Mouse (Mus musculus): ENCODE data around the gene Bfar. TPM values are rescaled to one million over a fixed set of nuclear protein-coding genes. Genes with fewer than 3 reads are reported as not detected.
"Not testable (repeated sequence)": the region's sequence is repeated elsewhere in the genome, so short reads cannot be mapped to it uniquely, and the experiment has no call there.

The Bfar gene
- total RNA-seq, 2 experiments from 2014 or later, result 28.2 to 34.2 TPM

DNA sequence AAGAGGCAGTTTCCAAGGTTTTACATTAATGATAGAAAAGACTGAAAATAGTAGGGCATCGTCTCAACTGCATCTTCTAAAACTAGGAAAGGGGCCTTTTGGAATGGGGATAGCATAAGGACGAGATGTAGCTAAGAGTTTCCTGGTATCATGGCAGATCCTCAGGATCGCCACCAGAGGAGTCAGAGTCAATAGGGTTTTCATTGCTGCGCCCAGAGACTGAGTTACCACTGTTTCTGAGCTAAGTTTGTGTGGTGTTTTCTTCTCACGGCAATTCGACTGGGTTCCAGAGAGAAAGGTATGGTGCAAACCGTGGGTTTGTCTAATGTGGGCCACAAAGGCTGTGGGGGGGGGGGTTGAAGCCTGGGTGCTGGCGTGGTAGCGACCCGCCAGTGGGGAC is 33.0 kb downstream of the Bfar start:
- DNase-seq, result no peak
- intact Hi-C loops (cut with DNase I; ENCODE audit: low total_unique reads), result no loop called here

DNA sequence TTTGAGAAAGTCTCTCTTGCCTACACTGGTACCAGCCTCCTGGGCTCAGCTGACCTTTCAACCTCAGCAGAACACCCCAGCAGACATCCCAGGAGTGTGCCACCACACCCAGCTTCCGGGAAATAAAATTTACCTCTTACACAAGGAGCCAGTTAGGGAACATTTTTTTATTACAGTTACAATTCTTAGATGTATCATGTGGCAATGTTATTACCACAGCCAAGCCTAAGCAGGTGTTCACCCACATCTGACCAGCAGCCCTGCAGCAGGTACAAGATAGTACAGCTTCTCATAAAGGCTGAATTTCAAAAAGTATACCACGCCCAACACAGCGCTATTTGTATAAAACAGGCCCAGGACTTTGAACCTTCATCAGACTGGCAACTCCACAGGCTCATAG is 43.3 kb downstream of the Bfar start:
- DNase-seq, result no peak
- intact Hi-C loops (cut with DNase I; ENCODE audit: low total_unique reads), result no loop called here

DNA sequence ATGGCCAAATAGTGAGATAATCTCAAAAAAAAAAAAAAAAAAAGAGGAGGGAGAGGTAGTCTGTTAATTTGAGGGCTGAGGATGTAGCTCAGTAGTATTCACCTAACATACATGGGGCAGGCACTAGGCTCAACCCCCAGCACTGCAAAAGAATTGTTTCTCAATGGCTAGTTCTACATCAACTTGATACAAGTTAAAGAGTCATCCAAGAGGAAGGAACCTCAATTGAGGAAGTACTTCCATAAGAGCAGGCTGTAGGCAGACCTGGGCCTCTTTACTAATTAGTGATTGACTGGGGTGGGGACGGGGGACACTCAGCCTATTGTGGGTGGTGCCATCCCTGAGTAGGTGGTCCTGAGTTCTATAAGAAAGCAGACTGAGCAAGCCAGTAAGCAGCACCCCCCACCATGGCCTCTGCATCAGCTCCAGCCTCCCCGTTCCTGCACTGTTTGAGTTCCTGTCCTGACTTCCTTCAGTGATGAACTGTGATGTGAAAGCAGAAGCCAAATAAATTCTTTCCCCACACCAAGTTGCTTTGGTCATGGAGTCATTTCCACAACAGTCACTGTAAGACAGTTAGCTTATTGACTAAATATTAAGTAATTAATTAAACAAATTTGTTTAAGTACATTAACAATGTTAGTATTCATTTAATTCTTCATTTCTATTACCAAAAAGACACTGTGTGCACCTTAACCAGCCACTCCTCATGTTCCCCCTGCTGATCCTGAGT is 45.3 kb downstream of the Bfar start:
- intact Hi-C loops (cut with DNase I; ENCODE audit: low total_unique reads), result no loop called here
- no peak for DNase-seq

DNA sequence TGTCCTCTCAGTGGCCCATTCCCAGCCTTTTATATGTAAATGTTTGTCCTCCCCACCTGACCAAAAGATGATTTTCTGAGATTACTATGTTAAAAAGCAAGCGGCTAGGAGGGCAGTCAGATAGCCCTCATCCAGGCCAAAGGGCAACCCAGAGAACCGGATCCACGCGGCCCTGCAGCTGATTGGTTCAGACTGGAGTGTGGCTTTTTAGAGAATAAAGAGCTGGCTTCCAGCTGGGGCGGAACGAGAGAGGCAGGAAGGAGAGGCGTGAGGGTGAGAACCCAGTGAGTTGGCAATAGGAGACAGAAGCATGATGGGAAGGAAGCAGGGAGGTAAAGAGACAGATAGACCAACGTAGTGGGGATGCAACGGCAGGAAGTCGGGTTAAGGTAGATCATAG is 51.3 kb downstream of the Bfar start:
- no peak for DNase-seq
- intact Hi-C loops (cut with DNase I; ENCODE audit: low total_unique reads), result no loop called here

DNA sequence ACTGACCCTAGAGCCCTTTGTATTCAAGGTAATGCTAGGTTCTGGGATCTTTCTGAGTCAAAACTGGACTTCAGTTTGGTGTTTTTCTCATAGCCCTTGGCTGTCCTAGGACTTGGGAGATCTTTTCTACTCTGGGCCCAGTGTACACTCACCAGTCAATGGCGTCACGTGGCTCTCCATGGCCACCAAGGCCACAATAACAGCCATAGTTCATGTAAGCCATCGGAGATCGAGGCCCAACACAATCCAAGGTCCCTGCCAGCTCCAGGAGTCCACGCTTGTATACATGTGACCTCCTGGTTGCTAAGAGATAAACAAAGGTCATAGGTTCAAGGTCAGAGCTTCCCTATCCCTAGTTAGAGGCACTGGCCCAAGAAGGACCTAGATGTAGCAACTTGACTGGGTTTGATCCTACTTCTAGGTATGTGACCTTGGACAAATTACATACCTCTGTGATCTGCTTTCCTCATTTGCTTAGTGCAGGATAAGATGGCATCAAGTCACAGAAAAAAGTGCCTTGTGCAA is 56.2 kb downstream of the Bfar start:
- DNase-seq, result no peak
- intact Hi-C loops (cut with DNase I; ENCODE audit: low total_unique reads), result no loop called here

DNA sequence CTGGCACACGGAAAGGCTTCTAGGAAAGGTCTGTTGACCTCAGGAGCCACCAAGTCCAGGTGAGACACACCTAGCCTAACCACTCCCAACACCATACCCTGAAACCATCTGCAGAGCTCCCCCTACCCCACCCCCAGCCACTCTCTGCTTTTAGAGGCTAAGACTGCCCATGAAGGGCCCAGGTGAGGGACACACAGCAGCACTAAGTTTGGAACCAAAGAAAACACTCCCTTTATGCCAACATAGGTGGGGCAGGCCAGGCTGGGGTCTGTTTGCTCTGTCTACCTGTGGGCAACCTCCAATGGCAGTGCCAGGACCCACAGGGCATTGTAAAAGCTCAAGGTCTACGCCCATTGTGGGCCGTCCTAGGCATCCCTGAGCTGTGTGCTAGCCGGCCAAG is 57.8 kb downstream of the Bfar start:
- DNase-seq, result no peak
- intact Hi-C loops (cut with DNase I; ENCODE audit: low total_unique reads), result no loop called here

DNA sequence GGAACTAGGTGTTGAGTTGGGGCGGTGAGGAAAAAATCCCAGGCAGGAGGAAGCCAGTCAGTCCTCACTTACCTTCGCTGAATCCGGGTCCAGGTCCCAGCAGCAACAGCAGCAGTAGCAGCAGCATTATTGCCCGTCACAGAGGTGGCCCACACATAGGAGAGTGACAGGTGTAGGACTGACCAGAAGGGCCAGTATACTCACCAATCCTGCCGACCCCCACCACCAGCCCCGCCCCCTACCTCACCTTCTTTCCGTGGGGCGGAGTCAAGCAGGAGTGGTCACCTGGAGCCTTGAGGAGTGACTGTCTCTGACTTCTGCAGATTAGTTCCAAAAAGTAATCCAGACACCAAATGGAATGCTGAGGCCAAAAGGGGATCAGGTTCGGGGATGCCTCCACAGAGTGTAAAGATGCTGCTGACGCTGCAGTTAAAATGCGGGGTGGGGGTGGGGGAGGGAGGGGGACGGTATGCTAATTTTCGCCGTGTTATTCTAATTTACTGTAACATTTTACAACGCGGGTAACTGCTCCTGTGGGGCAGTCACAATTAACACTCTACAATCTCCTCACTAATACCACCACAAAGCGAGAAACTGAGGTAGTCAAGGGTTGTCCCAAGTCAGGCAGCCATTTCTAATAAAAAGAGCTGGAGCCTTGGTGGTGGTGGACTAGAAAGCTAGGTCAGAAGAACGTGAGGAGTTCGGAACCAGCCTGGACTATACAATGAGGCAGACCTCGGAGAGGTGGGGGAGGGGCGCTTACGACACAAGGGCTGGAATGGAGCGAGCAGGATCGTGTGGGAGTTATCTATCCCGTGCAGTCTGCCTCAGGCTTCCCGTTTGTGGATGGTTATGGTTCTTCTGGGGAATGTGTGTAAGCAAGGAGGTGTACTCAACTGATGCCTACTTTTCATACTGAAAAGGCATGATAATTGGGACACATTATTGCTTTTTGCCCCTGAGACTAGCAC is 58.9 kb downstream of the Bfar start, which contains the start of gene Pla2g10:
Gene Pla2g10 (minus strand): TSS at position 699 of the 971 bp plus-strand sequence.
- no peak for DNase-seq
- intact Hi-C loops (cut with DNase I; ENCODE audit: low total_unique reads), result loop anchor here (10.0 kb wide), 2 partner anchors 196 to 616 kb away; no protein-coding TSS in a partner anchor

DNA sequence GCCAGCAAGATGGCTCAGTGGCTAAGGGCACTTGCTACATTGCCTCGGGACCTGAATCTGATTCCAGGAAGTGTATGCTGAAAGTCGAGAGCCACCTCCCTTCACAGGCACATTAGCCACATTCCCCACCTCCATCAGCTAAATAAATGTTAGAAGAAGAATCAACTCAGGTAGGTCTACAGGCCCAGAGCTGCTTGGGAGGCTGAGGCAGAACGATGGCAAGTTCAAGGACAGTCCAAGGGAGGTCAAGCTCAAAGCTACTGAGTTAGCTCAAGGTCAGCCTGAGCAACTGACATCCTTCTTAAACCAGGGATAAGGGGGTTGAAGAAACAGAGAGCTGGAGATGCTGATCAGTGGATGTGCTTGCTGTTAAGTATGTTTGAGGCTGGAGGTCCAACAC is 61.1 kb downstream of the Bfar start:
- DNase-seq, result no peak
- intact Hi-C loops (cut with DNase I; ENCODE audit: low total_unique reads), result loop anchor here (10.0 kb wide), 2 partner anchors 198 to 618 kb away; no protein-coding TSS in a partner anchor

DNA sequence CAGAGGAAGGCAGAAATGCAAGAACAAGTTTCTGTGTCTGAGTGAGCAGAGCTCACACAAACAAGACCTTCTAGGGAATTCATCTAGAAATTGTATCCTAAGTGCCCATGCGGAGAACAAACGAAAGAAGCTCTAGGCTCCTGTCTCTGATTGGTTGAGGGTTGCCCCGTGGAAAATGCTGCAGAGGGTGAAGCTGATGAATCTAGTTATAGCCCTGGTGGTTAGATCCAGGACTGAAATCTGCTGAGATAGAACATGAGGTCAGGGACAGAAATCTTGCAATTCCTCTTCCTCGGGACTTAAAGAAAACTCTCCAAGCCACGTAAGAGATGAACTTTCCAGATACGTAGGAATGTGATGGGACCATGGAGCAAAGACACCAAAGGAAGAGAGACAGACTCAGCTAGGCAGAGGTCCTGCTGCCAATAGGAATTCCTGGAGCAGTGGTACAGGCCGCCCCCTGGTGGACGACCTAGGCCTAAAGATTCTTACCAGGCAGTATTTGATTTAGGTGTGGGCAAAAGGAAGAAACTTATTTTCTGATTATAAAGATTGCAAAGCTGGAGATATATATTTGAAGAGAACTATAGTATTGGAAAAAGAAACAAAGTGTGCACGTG is 62.0 kb downstream of the Bfar start:
- intact Hi-C loops (cut with DNase I; ENCODE audit: low total_unique reads), result loop anchor here (10.0 kb wide), 2 partner anchors 199 to 619 kb away; no protein-coding TSS in a partner anchor
- peak; percentile 73 for DNase-seq

DNA sequence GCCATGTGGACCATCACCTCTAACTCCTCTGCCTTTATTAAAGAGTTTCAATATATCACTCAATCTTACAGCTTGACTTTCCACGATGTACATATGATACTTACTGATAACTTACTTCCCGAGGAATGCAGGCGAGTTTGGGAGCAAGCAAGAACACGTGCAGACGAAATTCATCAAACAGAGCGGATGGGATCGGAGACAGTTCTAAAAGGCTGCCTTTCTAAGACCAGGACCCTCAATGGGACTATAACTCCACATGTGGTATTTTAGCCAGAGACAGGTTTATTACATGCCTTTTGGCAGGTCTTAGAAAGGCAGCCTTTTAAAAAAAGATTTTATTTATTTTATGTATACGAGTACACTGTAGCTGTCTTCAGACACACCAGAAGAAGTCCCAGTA is 64.3 kb downstream of the Bfar start:
- intact Hi-C loops (cut with DNase I; ENCODE audit: low total_unique reads), result loop anchor here (10.0 kb wide), 2 partner anchors 201 to 621 kb away; no protein-coding TSS in a partner anchor
- DNase-seq, result no peak

DNA sequence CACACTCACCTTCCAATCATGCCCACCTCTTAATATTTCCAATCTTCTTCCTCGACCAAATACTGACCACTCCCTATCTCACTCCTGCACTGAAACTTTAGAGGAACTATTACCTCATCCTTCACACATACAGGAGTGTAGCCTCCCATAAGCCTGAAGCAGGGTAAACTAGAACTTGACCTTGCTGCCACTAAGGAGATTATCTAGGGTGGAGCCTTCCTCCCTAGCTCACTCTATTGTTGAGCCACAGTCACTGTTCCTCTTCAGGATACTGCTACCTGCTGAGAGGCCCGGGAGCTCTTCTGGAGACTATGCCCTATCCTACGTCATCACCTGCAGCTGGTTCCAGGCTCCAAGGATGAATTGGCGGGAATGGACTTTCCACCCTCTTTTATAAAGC is 67.4 kb downstream of the Bfar start:
- intact Hi-C loops (cut with DNase I; ENCODE audit: low total_unique reads), result loop anchor here (10.0 kb wide), 2 partner anchors 204 to 624 kb away; no protein-coding TSS in a partner anchor

DNA sequence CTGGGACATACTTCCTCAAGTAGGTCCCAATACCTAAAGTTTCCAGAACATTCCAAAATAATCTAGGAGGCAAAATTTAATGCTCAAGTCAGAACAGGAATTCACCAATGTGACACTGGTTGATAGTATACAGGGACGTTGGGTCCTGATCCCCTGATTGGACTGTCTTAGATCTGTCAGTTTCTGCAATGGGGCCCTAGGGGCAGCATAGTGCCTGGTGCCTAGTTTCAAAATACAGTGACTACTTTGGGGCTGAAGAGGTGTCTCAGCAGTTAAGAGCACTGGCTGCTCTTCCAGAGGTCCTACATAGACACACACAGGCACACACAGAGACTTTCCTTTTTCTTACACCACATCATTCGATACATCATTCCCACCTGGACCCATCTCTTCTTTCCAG is 69.2 kb downstream of the Bfar start:
- intact Hi-C loops (cut with DNase I; ENCODE audit: low total_unique reads), result no loop called here

More for the DNA sequence above, 67.4 kb downstream of the Bfar start:
- DNase-seq, result not testable (repeated sequence)

DNA sequence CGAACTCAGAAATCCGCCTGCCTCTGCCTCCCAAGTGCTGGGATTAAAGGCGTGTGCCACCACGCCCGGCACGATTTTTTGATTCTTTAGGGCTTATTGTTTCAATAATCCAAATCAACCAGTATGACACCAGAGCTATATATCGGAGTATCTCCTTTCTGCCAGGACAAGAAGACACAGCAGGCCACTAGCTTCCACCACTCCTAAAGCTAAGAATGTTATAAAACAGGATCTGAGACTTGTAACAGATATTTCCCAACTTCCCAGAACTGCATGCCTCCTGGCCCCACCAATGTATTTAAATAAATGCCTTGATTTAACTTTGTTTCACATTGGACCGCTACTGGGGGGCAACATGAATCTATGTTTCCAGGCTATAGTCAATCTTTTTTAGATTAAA is 76.0 kb downstream of the Bfar start:
- intact Hi-C loops (cut with DNase I; ENCODE audit: low total_unique reads), result no loop called here
- no peak for DNase-seq

More for the DNA sequence above, 69.2 kb downstream of the Bfar start:
- no peak for DNase-seq

DNA sequence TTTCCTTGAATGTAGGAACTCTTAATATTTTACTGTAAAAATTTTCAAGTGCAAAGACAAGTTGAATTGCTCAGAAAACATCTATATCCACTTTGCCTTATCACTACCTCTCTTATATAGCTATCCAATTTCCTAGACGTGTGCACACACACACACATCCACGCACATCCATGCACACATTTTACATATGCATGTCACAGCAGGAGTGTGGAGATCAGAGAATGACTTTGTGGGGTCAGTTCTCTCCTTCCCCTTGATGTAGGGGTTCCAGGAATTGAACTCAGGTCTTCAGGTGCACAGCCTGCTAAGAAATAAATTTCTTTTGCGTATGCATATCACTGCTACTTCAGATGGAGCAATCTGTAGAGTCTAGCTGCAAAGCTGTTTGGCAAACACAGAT is 76.5 kb downstream of the Bfar start:
- intact Hi-C loops (cut with DNase I; ENCODE audit: low total_unique reads), result no loop called here
- no peak for DNase-seq

DNA sequence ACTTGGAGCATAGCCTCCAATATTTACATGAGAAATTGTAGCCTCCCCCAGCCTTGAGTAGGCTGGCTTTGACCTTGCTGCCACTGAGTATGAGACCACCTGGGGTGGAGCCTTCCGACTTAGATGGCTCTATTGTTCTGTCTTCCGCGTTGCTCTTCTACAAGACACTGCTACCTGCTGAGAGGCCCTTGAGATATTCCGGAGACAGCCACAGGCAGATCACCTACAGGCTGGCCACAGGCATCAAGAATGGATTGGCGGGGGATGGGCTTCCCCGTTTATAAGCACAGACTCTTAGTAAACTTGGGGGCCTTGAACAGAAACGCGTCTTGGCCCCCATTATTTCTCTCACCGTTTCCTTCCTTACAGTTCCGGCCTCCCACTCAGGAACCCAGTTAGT is 77.2 kb downstream of the Bfar start:
- DNase-seq; intact Hi-C loops (cut with DNase I; ENCODE audit: low total_unique reads): not testable (repeated sequence)

DNA sequence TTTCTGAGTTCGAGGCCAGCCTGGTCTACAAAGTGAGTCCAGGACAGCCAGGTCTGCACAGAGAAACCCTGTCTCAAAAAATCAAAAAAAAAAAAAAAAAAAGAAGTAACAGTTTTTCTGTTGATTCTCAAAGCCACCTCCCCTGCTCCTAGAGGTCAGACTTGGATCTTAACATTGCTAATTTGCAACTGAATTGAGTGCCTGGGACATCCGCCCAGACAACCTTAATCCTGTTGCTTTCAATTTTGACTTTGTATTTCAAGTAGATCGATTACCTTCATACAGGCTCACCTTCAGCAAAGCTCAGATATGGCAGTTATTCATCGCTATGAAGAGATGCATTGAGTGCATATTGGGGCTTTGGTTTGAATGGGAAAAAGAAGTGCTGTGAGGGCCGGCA is 77.6 kb downstream of the Bfar start:
- no peak for DNase-seq
- intact Hi-C loops (cut with DNase I; ENCODE audit: low total_unique reads), result no loop called here

DNA sequence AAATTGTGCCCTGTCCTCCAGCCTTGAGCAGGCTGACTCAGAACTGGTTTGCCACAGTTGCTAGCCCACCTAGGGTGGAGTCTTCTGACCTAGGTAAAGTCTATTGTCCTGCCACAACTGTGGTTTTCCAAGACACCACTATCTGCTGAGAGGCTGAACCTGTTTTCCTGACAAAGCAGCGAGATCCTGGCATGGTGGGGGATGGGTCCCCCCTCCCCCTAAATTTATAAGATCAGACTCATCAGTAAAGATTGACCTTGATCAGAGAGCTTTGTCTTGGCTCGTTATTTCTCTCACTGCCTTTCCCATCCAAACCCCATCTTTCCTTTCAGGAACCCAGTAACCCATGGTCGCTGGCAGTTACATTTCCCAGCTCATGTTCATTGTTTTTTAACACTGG is 78.3 kb downstream of the Bfar start:
- intact Hi-C loops (cut with DNase I; ENCODE audit: low total_unique reads), result no loop called here
- no peak for DNase-seq

DNA sequence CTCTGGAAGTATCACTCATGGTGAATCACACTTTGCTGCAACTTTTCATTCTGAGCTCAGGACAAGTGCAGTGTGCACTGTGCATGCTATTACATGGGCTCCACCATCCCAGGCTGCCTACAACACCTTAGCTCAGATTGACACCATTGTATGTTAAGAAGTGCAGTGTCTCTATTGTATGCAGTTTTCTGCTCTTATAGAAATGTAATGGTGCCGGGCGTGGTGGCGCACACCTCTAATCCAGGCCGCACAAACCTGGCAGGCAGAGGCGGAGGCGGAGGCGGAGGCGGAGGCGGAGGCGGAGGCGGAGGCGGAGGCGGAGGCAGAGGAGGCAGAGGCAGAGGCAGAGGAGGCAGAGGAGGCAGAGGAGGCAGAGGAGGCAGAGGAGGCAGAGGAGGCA is 79.0 kb downstream of the Bfar start:
- DNase-seq, result no peak
- intact Hi-C loops (cut with DNase I; ENCODE audit: low total_unique reads), result no loop called here
